Comparison of ENCODE assay signal across 19 mouse cellular contexts in the genomic region with DNA sequence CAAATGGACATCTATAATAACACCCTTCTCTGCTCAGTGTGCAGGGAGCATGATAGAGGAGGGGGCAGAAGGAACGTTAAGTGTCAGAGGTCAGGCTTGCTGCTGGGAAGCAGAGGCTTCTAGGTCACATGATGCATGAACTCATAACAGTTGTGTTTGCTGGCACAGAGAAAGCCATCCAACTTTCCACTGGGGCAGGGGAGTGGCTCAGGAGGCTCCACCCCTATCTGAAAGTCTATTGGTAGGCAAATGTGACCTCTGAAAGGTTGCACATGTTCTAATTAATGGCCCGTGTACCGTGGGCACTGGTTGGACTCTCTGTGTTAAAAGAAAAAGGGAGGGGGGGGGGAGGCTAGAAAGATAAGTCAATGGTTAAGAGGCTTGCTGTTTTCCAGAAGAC.
"Had no signal": no experiment of that assay in that cellular context is flagged by ENCODE, and none has a peak within 500 bp of the region (broad histone marks: within the 10 kb centered on the region; RNA-seq: fewer than 3 reads in every experiment).

No protein-coding gene starts in this region.

- H3K27me3 ChIP-seq: liver, embryonic 15.5 days; lung, embryonic 15.5 days; megakaryocyte, embryonic 14.5 days; neural tube, embryonic 13.5 days; neural tube, embryonic 15.5 days; stomach, embryonic 15.5 days had no signal

- DNase-seq: liver, postnatal 0 days; lung, adult 2 months; lung, postnatal 14 days; lung, postnatal 36 days; midbrain, embryonic 14.5 days; right cerebral cortex, postnatal 14 days; thymus, adult 18-20 months; thymus, postnatal 14 days; thymus, postnatal 36 days had no signal

- H3K4me2 ChIP-seq: liver, embryonic 15.5 days; lung, embryonic 15.5 days; midbrain, embryonic 11.5 days; neural tube, embryonic 13.5 days; neural tube, embryonic 15.5 days; stomach, embryonic 15.5 days had no signal

- H3K27ac ChIP-seq: liver, embryonic 15.5 days; lung, embryonic 15.5 days; macrophage; neural tube, embryonic 13.5 days; neural tube, embryonic 15.5 days; stomach, embryonic 15.5 days; stomach, postnatal 0 days had no signal

- H3K9me3 ChIP-seq: liver, embryonic 15.5 days; lung, embryonic 15.5 days; neural tube, embryonic 13.5 days; neural tube, embryonic 15.5 days; stomach, embryonic 15.5 days had no signal

- H3K4me3 ChIP-seq: liver, embryonic 15.5 days; lung, embryonic 15.5 days; megakaryocyte, embryonic 14.5 days; neural tube, embryonic 13.5 days; neural tube, embryonic 15.5 days; stomach, embryonic 15.5 days had no signal

- ATAC-seq: liver, postnatal 0 days; lung, postnatal 0 days had no signal

- H3K9ac ChIP-seq: liver, embryonic 15.5 days; liver, postnatal 0 days; lung, embryonic 15.5 days; neural tube, embryonic 13.5 days; neural tube, embryonic 15.5 days; stomach, embryonic 15.5 days had no signal

- H3K4me1 ChIP-seq: liver, embryonic 15.5 days; lung, embryonic 15.5 days; megakaryocyte, embryonic 14.5 days; neural tube, embryonic 13.5 days; neural tube, embryonic 15.5 days; stomach, embryonic 15.5 days had no signal

- H3K36me3 ChIP-seq: liver, embryonic 15.5 days; lung, embryonic 15.5 days; neural tube, embryonic 13.5 days; neural tube, embryonic 15.5 days; stomach, embryonic 15.5 days had no signal
